Mouse (Mus musculus): ENCODE data around the gene Tenm4. TPM values are rescaled to one million over a fixed set of nuclear protein-coding genes. Genes with fewer than 3 reads are reported as not detected.
A peak's percentile ranks its signal among the peaks of the same experiment; 100 is the strongest.

The Tenm4 gene
- polyA plus RNA-seq, 1 experiment from 2014 or later: 37.5 TPM

- Histone ChIP-seq H3K36me3 (replicated peaks; ENCODE audit: control insufficient read depth, insufficient read depth) (no peaks in the 10 kb centered on the region), H3K4me2 (replicated peaks) (no peak overlapping the region)
- 17% methylated on average over 5 of the region's 5 CpGs for WGBS
Measured at GRCm38 (mm10) chr7:96151961-96152360, 19.1 kb upstream of the Tenm4 start.

GRCm38 (mm10) chr7:96152431-96152830 lies 18.6 kb upstream of the Tenm4 start:
- WGBS: 5% methylated on average over 4 of the region's 4 CpGs
- no peaks in the 10 kb centered on the region for H3K9me3 ChIP-seq (ENCODE audit: control insufficient read depth, low read length)
- H3K36me3 ChIP-seq (replicated peaks; ENCODE audit: control insufficient read depth, insufficient read depth): no peaks in the 10 kb centered on the region
- H3K27ac ChIP-seq: 0 out of 2 replicates have a peak overlapping the region, but pooled peaks have one; percentile 9
- peak overlapping the region; percentile 29; the same call in 1 of the 2 replicates for H3K4me3 ChIP-seq (replicated peaks; ENCODE audit: low read length)
- H3K4me2 ChIP-seq (replicated peaks): peak overlapping the region; percentile 43
- DNase-seq (ENCODE audit: low spot score) (no peak), ATAC-seq (ENCODE audit: low FRiP score) (no peak; the same call in 1 of the 2 replicates)
- peak overlapping the region; percentile 47 for H3K9ac ChIP-seq
- no peaks in the 10 kb centered on the region; the same call in 1 of the 2 replicates for H3K4me1 ChIP-seq (replicated peaks; ENCODE audit: control insufficient read depth, insufficient read depth, low read length)
- no peaks in the 10 kb centered on the region for H3K27me3 ChIP-seq (ENCODE audit: control insufficient read depth, insufficient read depth, low read length)

More at GRCm38 (mm10) chr7:96151961-96152360, 19.1 kb upstream of the Tenm4 start:
- H3K27me3 ChIP-seq (ENCODE audit: control insufficient read depth, insufficient read depth, low read length): no peaks in the 10 kb centered on the region
- DNase-seq (ENCODE audit: low spot score) (no peak), ATAC-seq (ENCODE audit: low FRiP score) (no peak)
- H3K4me3 ChIP-seq (replicated peaks; ENCODE audit: low read length): no peak overlapping the region
- no peaks in the 10 kb centered on the region; the same call in 1 of the 2 replicates for H3K4me1 ChIP-seq (replicated peaks; ENCODE audit: control insufficient read depth, insufficient read depth, low read length)
- no peaks in the 10 kb centered on the region for H3K9me3 ChIP-seq (ENCODE audit: control insufficient read depth, low read length)
- H3K27ac ChIP-seq: no peak overlapping the region
- no peak overlapping the region for H3K9ac ChIP-seq

- Histone ChIP-seq H3K36me3 (replicated peaks; ENCODE audit: control insufficient read depth, insufficient read depth) (no peaks in the 10 kb centered on the region), H3K27ac (0 out of 2 replicates have a peak overlapping the region, but pooled peaks have one; percentile 9), H3K9me3 (ENCODE audit: control insufficient read depth, low read length) (no peaks in the 10 kb centered on the region), H3K4me1 (replicated peaks; ENCODE audit: control insufficient read depth, insufficient read depth, low read length) (no peaks in the 10 kb centered on the region; the same call in 1 of the 2 replicates), H3K4me2 (replicated peaks) (peak overlapping the region; percentile 43), H3K4me3 (replicated peaks; ENCODE audit: low read length) (peak overlapping the region; percentile 29), H3K27me3 (ENCODE audit: control insufficient read depth, insufficient read depth, low read length) (no peaks in the 10 kb centered on the region), H3K9ac (peak overlapping the region; percentile 47)
- DNase-seq (ENCODE audit: low spot score): peak; percentile 64
- WGBS: under 1% methylated on average over 10 of the region's 10 CpGs
- peak; percentile 93 for ATAC-seq (ENCODE audit: low FRiP score)
Measured at GRCm38 (mm10) chr7:96152924-96153359, 18.1 kb upstream of the Tenm4 start.

GRCm38 (mm10) chr7:96154025-96154424 lies 17.0 kb upstream of the Tenm4 start:
- DNase-seq (ENCODE audit: low spot score): no peak
- Histone ChIP-seq H3K4me3 (replicated peaks; ENCODE audit: low read length) (no peak overlapping the region), H3K9me3 (ENCODE audit: control insufficient read depth, low read length) (no peaks in the 10 kb centered on the region), H3K27me3 (ENCODE audit: control insufficient read depth, insufficient read depth, low read length) (no peaks in the 10 kb centered on the region), H3K27ac (no peak overlapping the region), H3K36me3 (replicated peaks; ENCODE audit: control insufficient read depth, insufficient read depth) (no peaks in the 10 kb centered on the region), H3K9ac (no peak overlapping the region), H3K4me2 (replicated peaks) (no peak overlapping the region), H3K4me1 (replicated peaks; ENCODE audit: control insufficient read depth, insufficient read depth, low read length) (no peaks in the 10 kb centered on the region; the same call in 1 of the 2 replicates)
- no peak for ATAC-seq (ENCODE audit: low FRiP score)
- 80% methylated on average over 3 of the region's 3 CpGs for WGBS

GRCm38 (mm10) chr7:96156481-96157255 lies 14.4 kb upstream of the Tenm4 start:
- Histone ChIP-seq H3K9me3 (ENCODE audit: control insufficient read depth, low read length) (no peaks in the 10 kb centered on the region), H3K4me3 (replicated peaks; ENCODE audit: low read length) (no peak overlapping the region), H3K4me1 (replicated peaks; ENCODE audit: control insufficient read depth, insufficient read depth, low read length) (no peaks in the 10 kb centered on the region; the same call in 1 of the 2 replicates), H3K9ac (no peak overlapping the region), H3K27ac (no peak overlapping the region), H3K36me3 (replicated peaks; ENCODE audit: control insufficient read depth, insufficient read depth) (no peaks in the 10 kb centered on the region), H3K4me2 (replicated peaks) (no peak overlapping the region), H3K27me3 (ENCODE audit: control insufficient read depth, insufficient read depth, low read length) (no peaks in the 10 kb centered on the region)
- WGBS: 81% methylated on average over 7 of the region's 7 CpGs
- DNase-seq (ENCODE audit: low spot score): no peak
- no peak for ATAC-seq (ENCODE audit: low FRiP score)

- no peak for ATAC-seq (ENCODE audit: low FRiP score)
- no peaks in the 10 kb centered on the region for H3K27me3 ChIP-seq (ENCODE audit: control insufficient read depth, insufficient read depth, low read length)
Measured at GRCm38 (mm10) chr7:96164141-96164540, 6.9 kb upstream of the Tenm4 start.

GRCm38 (mm10) chr7:96168921-96169320 lies 2.1 kb upstream of the Tenm4 start:
- Histone ChIP-seq H3K4me1 (replicated peaks; ENCODE audit: control insufficient read depth, insufficient read depth, low read length) (peaks cover 4% of the 10 kb centered on the region; the same call in 1 of the 2 replicates), H3K36me3 (replicated peaks; ENCODE audit: control insufficient read depth, insufficient read depth) (no peaks in the 10 kb centered on the region), H3K27me3 (ENCODE audit: control insufficient read depth, insufficient read depth, low read length) (no peaks in the 10 kb centered on the region; the same call in 1 of the 2 replicates), H3K27ac (no peak overlapping the region), H3K4me2 (replicated peaks) (no peak overlapping the region), H3K4me3 (replicated peaks; ENCODE audit: low read length) (no peak overlapping the region), H3K9me3 (ENCODE audit: control insufficient read depth, low read length) (no peaks in the 10 kb centered on the region), H3K9ac (no peak overlapping the region)
- WGBS: 14% methylated on average over 3 of the region's 3 CpGs
- ATAC-seq (ENCODE audit: low FRiP score): peak; percentile 87
- peak; percentile 51 for DNase-seq (ENCODE audit: low spot score)

More at GRCm38 (mm10) chr7:96164141-96164540, 6.9 kb upstream of the Tenm4 start:
- Histone ChIP-seq H3K36me3 (replicated peaks; ENCODE audit: control insufficient read depth, insufficient read depth) (no peaks in the 10 kb centered on the region), H3K4me1 (replicated peaks; ENCODE audit: control insufficient read depth, insufficient read depth, low read length) (no peaks in the 10 kb centered on the region; the same call in 1 of the 2 replicates), H3K4me3 (replicated peaks; ENCODE audit: low read length) (no peak overlapping the region), H3K27ac (no peak overlapping the region), H3K4me2 (replicated peaks) (no peak overlapping the region), H3K9me3 (ENCODE audit: control insufficient read depth, low read length) (no peaks in the 10 kb centered on the region), H3K9ac (no peak overlapping the region)
- no peak for DNase-seq (ENCODE audit: low spot score)

GRCm38 (mm10) chr7:96171596-96172563 lies 834 bp downstream of the Tenm4 start:
- H3K9me3 ChIP-seq (ENCODE audit: control insufficient read depth, low read length): no peaks in the 10 kb centered on the region
- DNase-seq (ENCODE audit: low spot score): no peak
- H3K27ac ChIP-seq: no peak overlapping the region
- H3K4me1 ChIP-seq (replicated peaks; ENCODE audit: control insufficient read depth, insufficient read depth, low read length): peaks cover 4% of the 10 kb centered on the region; the same call in 1 of the 2 replicates
- no peak for ATAC-seq (ENCODE audit: low FRiP score)
- no peaks in the 10 kb centered on the region; the same call in 1 of the 2 replicates for H3K27me3 ChIP-seq (ENCODE audit: control insufficient read depth, insufficient read depth, low read length)
- H3K4me2 ChIP-seq (replicated peaks): no peak overlapping the region
- H3K36me3 ChIP-seq (replicated peaks; ENCODE audit: control insufficient read depth, insufficient read depth): no peaks in the 10 kb centered on the region
- no peak overlapping the region for H3K9ac ChIP-seq
- 51% methylated on average over 11 of the region's 11 CpGs for WGBS
- no peak overlapping the region for H3K4me3 ChIP-seq (replicated peaks; ENCODE audit: low read length)

GRCm38 (mm10) chr7:96176781-96177180 lies 5.7 kb downstream of the Tenm4 start:
- ATAC-seq (ENCODE audit: low FRiP score): no peak
- Histone ChIP-seq H3K4me3 (replicated peaks; ENCODE audit: low read length) (no peak overlapping the region), H3K27ac (no peak overlapping the region), H3K9ac (no peak overlapping the region), H3K4me2 (replicated peaks) (no peak overlapping the region), H3K27me3 (ENCODE audit: control insufficient read depth, insufficient read depth, low read length) (no peaks in the 10 kb centered on the region), H3K9me3 (ENCODE audit: control insufficient read depth, low read length) (no peaks in the 10 kb centered on the region), H3K4me1 (replicated peaks; ENCODE audit: control insufficient read depth, insufficient read depth, low read length) (no peaks in the 10 kb centered on the region), H3K36me3 (replicated peaks; ENCODE audit: control insufficient read depth, insufficient read depth) (no peaks in the 10 kb centered on the region)
- WGBS: 74% methylated on average over 8 of the region's 8 CpGs
- DNase-seq (ENCODE audit: low spot score): no peak
